ENCODE assay signal across 30 mouse cellular contexts in the genomic region with DNA sequence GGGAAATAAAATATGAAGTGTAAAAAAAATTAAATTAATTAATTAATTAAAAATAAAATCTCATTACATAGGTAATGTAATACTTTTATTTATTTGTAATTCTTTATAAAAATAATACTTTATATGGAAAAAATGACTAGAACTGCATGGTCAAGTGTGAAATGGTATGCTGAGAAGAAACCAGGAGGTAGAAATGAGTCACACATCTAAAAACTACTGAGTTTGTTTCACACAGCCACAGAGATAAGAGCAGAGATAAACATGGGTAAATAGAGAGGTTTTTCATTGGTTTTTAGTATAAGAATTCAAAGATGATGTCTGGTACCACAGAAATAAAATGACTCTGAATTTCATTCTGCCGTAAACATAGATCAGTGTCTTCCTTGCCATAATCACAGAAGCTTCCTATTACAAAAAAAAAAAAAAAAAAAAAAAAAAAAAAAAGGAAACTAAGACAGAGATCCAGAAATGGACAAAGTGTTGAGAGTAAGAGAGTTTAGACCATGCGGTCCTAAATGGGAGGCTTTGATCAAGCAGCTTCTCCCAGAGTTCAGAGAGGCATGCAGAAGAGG.
DNase-seq lines count a peak whose midpoint lies in the region; ATAC-seq and TF ChIP-seq lines count a peak whose summit lies in the region.
"Had no signal": no experiment of that assay in that cellular context is flagged by ENCODE, and none has a peak within 500 bp of the region (broad histone marks: within the 10 kb centered on the region; RNA-seq: fewer than 3 reads in every experiment).

No protein-coding gene starts in this region.

- H3K4me1 ChIP-seq in heart, adult 2 months (ENCODE audit: control insufficient read depth, insufficient read depth, low read length), result no peaks in the 10 kb centered on the region
- H3K4me1 ChIP-seq: embryonic facial prominence, embryonic 10.5 days; embryonic facial prominence, embryonic 13.5 days; forebrain, embryonic 12.5 days; forebrain, embryonic 15.5 days; heart, embryonic 12.5 days; heart, embryonic 15.5 days; hindbrain, embryonic 10.5 days; hindbrain, embryonic 13.5 days had no signal

- no peak overlapping the region for H3K9ac ChIP-seq in heart, adult 2 months (ENCODE audit: low read depth, low read length)
- H3K9ac ChIP-seq: embryonic facial prominence, embryonic 13.5 days; forebrain, embryonic 12.5 days; forebrain, embryonic 15.5 days; heart, embryonic 12.5 days; heart, embryonic 15.5 days; hindbrain, embryonic 13.5 days had no signal

- H3K27me3 ChIP-seq in heart, adult 2 months (ENCODE audit: control insufficient read depth, insufficient read depth, low read length), result no peaks in the 10 kb centered on the region
- H3K27me3 ChIP-seq: embryonic facial prominence, embryonic 13.5 days; forebrain, embryonic 12.5 days; forebrain, embryonic 15.5 days; heart, embryonic 12.5 days; heart, embryonic 15.5 days; hindbrain, embryonic 13.5 days had no signal

- intact Hi-C loops in heart, adult 2 months (cut with DNase I), result no loop called here
- intact Hi-C loops in left cerebral cortex, postnatal 4 days (cut with DNase I), result no loop called here

- H3K4me3 ChIP-seq in heart, adult 2 months, result no peak overlapping the region
- H3K4me3 ChIP-seq: embryonic facial prominence, embryonic 10.5 days; embryonic facial prominence, embryonic 13.5 days; erythroblast, embryonic 14.5 days; forebrain, embryonic 12.5 days; forebrain, embryonic 15.5 days; heart, embryonic 12.5 days; heart, embryonic 15.5 days; hindbrain, embryonic 10.5 days; hindbrain, embryonic 13.5 days had no signal

- WGBS in heart, adult 2 months, result 83% methylated on average over 2 of the region's 2 CpGs

- no peak for TF ChIP-seq POLR2A in heart, adult 2 months (IDR thresholded peaks at IDR 0.05; ENCODE audit: insufficient read depth, low read depth, low read length)

- no peaks in the 10 kb centered on the region for H3K36me3 ChIP-seq in heart, adult 2 months (ENCODE audit: control insufficient read depth, insufficient read depth, low read length)
- H3K36me3 ChIP-seq: embryonic facial prominence, embryonic 10.5 days; embryonic facial prominence, embryonic 13.5 days; forebrain, embryonic 12.5 days; forebrain, embryonic 15.5 days; G1E; heart, embryonic 12.5 days; heart, embryonic 15.5 days; hindbrain, embryonic 10.5 days; hindbrain, embryonic 13.5 days had no signal

- peak; percentile 67 for ATAC-seq in CD4-positive, CD25-positive, alpha-beta regulatory T cell, adult 4 months
- peak; percentile 56 for ATAC-seq in activated CD4-positive, CD25-positive, alpha-beta regulatory T cell, adult 4 months
- ATAC-seq: forebrain, embryonic 15.5 days; hindbrain, embryonic 16.5 days; intestine, postnatal 0 days had no signal

- TF ChIP-seq EP300 in heart, adult 2 months (IDR thresholded peaks at IDR 0.05; ENCODE audit: insufficient read depth, low read depth, low read length), result no peak

- TF ChIP-seq CTCF in heart, adult 2 months (IDR thresholded peaks at IDR 0.05), result no peak

- DNase-seq in 416B (ENCODE audit: low read depth), result peak; percentile 84
- DNase-seq in heart, adult 2 months, result no peak
- no peak for DNase-seq in ovary, adult 18-20 months (ENCODE audit: low spot score)
- no peak for DNase-seq in left cerebral cortex, postnatal 4 days
- no peak for DNase-seq in layer of hippocampus, adult 8-10 months (ENCODE audit: low spot score in 2 of 2)
- DNase-seq: adrenal gland, adult 8-10 months; adrenal gland, postnatal 25 days; cerebellum, adult 11-12 months; cerebellum, adult 8-10 months; cerebellum, postnatal 10 days; cerebellum, postnatal 36 days; embryo, embryonic 11 days; gastrocnemius, postnatal 10 days; gastrocnemius, postnatal 36 days; heart, postnatal 10 days; heart, postnatal 36 days had no signal

- H3K27ac ChIP-seq in heart, adult 2 months, result no peak overlapping the region
- H3K27ac ChIP-seq: embryonic facial prominence, embryonic 10.5 days; embryonic facial prominence, embryonic 13.5 days; forebrain, embryonic 12.5 days; forebrain, embryonic 15.5 days; heart, embryonic 15.5 days; hindbrain, embryonic 10.5 days; hindbrain, embryonic 13.5 days had no signal

- H3K79me2 ChIP-seq in heart, adult 2 months (replicated peaks; ENCODE audit: control insufficient read depth, insufficient read depth, low read length), result no peaks in the 10 kb centered on the region
